In genomic region chr17:34641945-34642344, GRCm38 (mm10) we compare ENCODE assay signal across 13 mouse cellular contexts. TPM values are rescaled to one million over a fixed set of nuclear protein-coding genes. Genes with fewer than 3 reads are reported as not detected.
DNase-seq lines count a peak whose midpoint lies in the region; ATAC-seq lines count a peak whose summit lies in the region.
"Had no signal": no experiment of that assay in that cellular context is flagged by ENCODE, and none has a peak within 500 bp of the region (broad histone marks: within the 10 kb centered on the region; RNA-seq: fewer than 3 reads in every experiment).

No protein-coding gene starts in this region.

- DNase-seq in cerebellum, adult 9-11 months = peak; percentile 46
- no peak for DNase-seq in cerebellum, adult 18-20 months
- no peak for DNase-seq in hindbrain, embryonic 10.5 days (ENCODE audit: low spot score)
- DNase-seq in NIH3T3 (ENCODE audit: low read depth) = peak; percentile 41
- DNase-seq in thymus, postnatal 36 days = no peak
- no peak for DNase-seq in thymus, postnatal 4 days
- DNase-seq: liver; lung, adult 18-20 months had no signal

- no peak overlapping the region for H3K4me2 ChIP-seq in hindbrain, embryonic 16.5 days (ENCODE audit: low read length)
- H3K4me2 ChIP-seq in hindbrain, embryonic 13.5 days = no peak overlapping the region

- H3K9ac ChIP-seq in hindbrain, embryonic 16.5 days (ENCODE audit: low read depth, low read length) = no peak overlapping the region
- no peak overlapping the region for H3K9ac ChIP-seq in hindbrain, embryonic 13.5 days

- no peak for ATAC-seq in hindbrain, embryonic 16.5 days
- ATAC-seq in hindbrain, embryonic 13.5 days (ENCODE audit: low FRiP score) = no peak
- ATAC-seq: intestine, embryonic 16.5 days; Patski had no signal

- peak overlapping the region; percentile 86; the same call in 1 of the 2 replicates for H3K27ac ChIP-seq in hindbrain, embryonic 10.5 days
- no peak overlapping the region for H3K27ac ChIP-seq in hindbrain, embryonic 16.5 days (ENCODE audit: low read depth, low read length)
- H3K27ac ChIP-seq in hindbrain, embryonic 13.5 days = peak overlapping the region; percentile 83; the same call in 1 of the 2 replicates

- 0 out of 2 replicates have a peak, but pooled peaks cover 4% of the 10 kb centered on the region for H3K27me3 ChIP-seq in hindbrain, embryonic 10.5 days (ENCODE audit: insufficient read depth, poor library complexity, severe bottlenecking)
- no peaks in the 10 kb centered on the region for H3K27me3 ChIP-seq in hindbrain, embryonic 16.5 days (replicated peaks; ENCODE audit: control insufficient read depth, insufficient read depth, low read length)
- peaks cover 6% of the 10 kb centered on the region; the same call in 1 of the 2 replicates for H3K27me3 ChIP-seq in hindbrain, embryonic 13.5 days
- H3K27me3 ChIP-seq: Patski had no signal

- H3K4me1 ChIP-seq in hindbrain, embryonic 10.5 days (replicated peaks) = peaks cover 43% of the 10 kb centered on the region
- peaks cover 19% of the 10 kb centered on the region for H3K4me1 ChIP-seq in hindbrain, embryonic 16.5 days (ENCODE audit: control insufficient read depth, insufficient read depth, low read depth, low read length)
- peaks cover 34% of the 10 kb centered on the region for H3K4me1 ChIP-seq in hindbrain, embryonic 13.5 days (replicated peaks)

- no peaks in the 10 kb centered on the region for H3K9me3 ChIP-seq in hindbrain, embryonic 10.5 days
- H3K9me3 ChIP-seq in hindbrain, embryonic 16.5 days (ENCODE audit: control insufficient read depth, low read length) = no peaks in the 10 kb centered on the region
- no peaks in the 10 kb centered on the region for H3K9me3 ChIP-seq in hindbrain, embryonic 13.5 days

- H3K36me3 ChIP-seq in hindbrain, embryonic 10.5 days = peaks cover 8% of the 10 kb centered on the region
- H3K36me3 ChIP-seq in hindbrain, embryonic 16.5 days (ENCODE audit: control insufficient read depth, insufficient read depth, low read length) = no peaks in the 10 kb centered on the region
- no peaks in the 10 kb centered on the region for H3K36me3 ChIP-seq in hindbrain, embryonic 13.5 days

- no peak overlapping the region for H3K4me3 ChIP-seq in hindbrain, embryonic 10.5 days
- H3K4me3 ChIP-seq in hindbrain, embryonic 16.5 days (ENCODE audit: low read length) = no peak overlapping the region
- H3K4me3 ChIP-seq in hindbrain, embryonic 13.5 days = no peak overlapping the region
- H3K4me3 ChIP-seq: erythroblast, embryonic 14.5 days had no signal

- 85% methylated on average over 3 of the region's 3 CpGs for WGBS in hindbrain, embryonic 10.5 days
- 79% methylated on average over 3 of the region's 3 CpGs for WGBS in hindbrain, embryonic 16.5 days
- 88% methylated on average over 3 of the region's 3 CpGs for WGBS in hindbrain, embryonic 13.5 days

RNA-seq across cellular contexts. Expression of gene Fkbpl, which starts 2.6 kb away (rescaled TPM):
- 19.4 and 19.6 TPM in 2 replicates for polyA plus RNA-seq in hindbrain, embryonic 10.5 days (2016; fragmentation: Nextera tagmentation; extraction: Ambion mirVana)
- polyA plus RNA-seq in hindbrain, embryonic 16.5 days (2015; fragmentation: Nextera tagmentation; extraction: Ambion mirVana) = 13.5 and 17.0 TPM in 2 replicates
- polyA plus RNA-seq in hindbrain, embryonic 13.5 days (2015; fragmentation: Nextera tagmentation; extraction: Ambion mirVana) = 16.9 and 17.6 TPM in 2 replicates

RNA-seq across cellular contexts. Expression of gene Atf6b, which starts 5.0 kb away (rescaled TPM):
- 111 and 118 TPM in 2 replicates for polyA plus RNA-seq in hindbrain, embryonic 10.5 days (2016; fragmentation: Nextera tagmentation; extraction: Ambion mirVana)
- 110 and 121 TPM in 2 replicates for polyA plus RNA-seq in hindbrain, embryonic 16.5 days (2015; fragmentation: Nextera tagmentation; extraction: Ambion mirVana)
- 117 and 122 TPM in 2 replicates for polyA plus RNA-seq in hindbrain, embryonic 13.5 days (2015; fragmentation: Nextera tagmentation; extraction: Ambion mirVana)

RNA-seq across cellular contexts. Expression of gene Prrt1, which starts 12.6 kb away (rescaled TPM):
- polyA plus RNA-seq in hindbrain, embryonic 10.5 days (2016; fragmentation: Nextera tagmentation; extraction: Ambion mirVana) = 0.58 and 1.4 TPM in 2 replicates
- 6.8 and 8.1 TPM in 2 replicates for polyA plus RNA-seq in hindbrain, embryonic 16.5 days (2015; fragmentation: Nextera tagmentation; extraction: Ambion mirVana)
- 5.5 and 5.6 TPM in 2 replicates for polyA plus RNA-seq in hindbrain, embryonic 13.5 days (2015; fragmentation: Nextera tagmentation; extraction: Ambion mirVana)
- polyA plus RNA-seq: erythroblast, embryonic 14.5 days had no signal

RNA-seq across cellular contexts. Expression of gene Ppt2, which starts 13.6 kb away (rescaled TPM):
- polyA plus RNA-seq in hindbrain, embryonic 10.5 days (2016; fragmentation: Nextera tagmentation; extraction: Ambion mirVana) = 22.7 and 28.7 TPM in 2 replicates
- polyA plus RNA-seq in hindbrain, embryonic 16.5 days (2015; fragmentation: Nextera tagmentation; extraction: Ambion mirVana) = 19.9 and 23.5 TPM in 2 replicates
- polyA plus RNA-seq in hindbrain, embryonic 13.5 days (2015; fragmentation: Nextera tagmentation; extraction: Ambion mirVana) = 21.7 and 22.7 TPM in 2 replicates

RNA-seq across cellular contexts. Expression of gene Egfl8, which starts 26.2 kb away (rescaled TPM):
- polyA plus RNA-seq in hindbrain, embryonic 10.5 days (2016; fragmentation: Nextera tagmentation; extraction: Ambion mirVana) = 6.0 and 6.1 TPM in 2 replicates
- 8.3 and 9.5 TPM in 2 replicates for polyA plus RNA-seq in hindbrain, embryonic 16.5 days (2015; fragmentation: Nextera tagmentation; extraction: Ambion mirVana)
- 11.7 and 12.9 TPM in 2 replicates for polyA plus RNA-seq in hindbrain, embryonic 13.5 days (2015; fragmentation: Nextera tagmentation; extraction: Ambion mirVana)

Comparison
In these comparisons a context has a peak if more than half of its experiments do, and no peak if none do; other contexts are left out.
1. DNase-seq: peak in cerebellum, adult 9-11 months (single experiment) and NIH3T3 (single experiment); none in cerebellum, adult 18-20 months (0 of 2), hindbrain, embryonic 10.5 days (single experiment), thymus, postnatal 36 days (0 of 2) and thymus, postnatal 4 days (single experiment).